Mouse (Mus musculus): ENCODE measurements around the gene Ccdc60. TPM values are rescaled to one million over a fixed set of nuclear protein-coding genes. Genes with fewer than 3 reads are reported as not detected.

Gene Ccdc60
- polyA plus RNA-seq, 1 experiment = 0.07 TPM

GRCm38 (mm10) chr5:116080736-116081135 lies 208.0 kb downstream of the Ccdc60 start:
- Histone ChIP-seq H3K79me3 (ENCODE audit: low read depth) (no peaks in the 10 kb centered on the region), H3K4me3 (ENCODE audit: insufficient read depth, poor library complexity, severe bottlenecking) (no peak overlapping the region), H3K79me2 (ENCODE audit: control insufficient read depth, insufficient read depth) (no peaks in the 10 kb centered on the region), H3K36me3 (ENCODE audit: control insufficient read depth, insufficient read depth) (no peaks in the 10 kb centered on the region), H3K27me3 (ENCODE audit: control insufficient read depth, insufficient read depth, insufficient read length) (peaks cover 9% of the 10 kb centered on the region), H3ac (ENCODE audit: control insufficient read depth, insufficient read length, low read depth) (no peak overlapping the region)
- no peak for TF ChIP-seq MYOG (IDR thresholded peaks at IDR 0.05; ENCODE audit: control insufficient read depth, extremely low read depth, insufficient read length)
- TF ChIP-seq MAX (IDR thresholded peaks at IDR 0.05) = no peak
- TF ChIP-seq CTCF (IDR thresholded peaks at IDR 0.05; ENCODE audit: control insufficient read depth, insufficient read depth, insufficient read length) = no peak
- TF ChIP-seq USF1 (IDR thresholded peaks at IDR 0.05; ENCODE audit: low read depth) = no peak
- TF ChIP-seq CEBPB (IDR thresholded peaks at IDR 0.05; ENCODE audit: low read depth) = no peak
- no peak for TF ChIP-seq MYOD1 (IDR thresholded peaks at IDR 0.05; ENCODE audit: control insufficient read depth, insufficient read length, low read depth)
- TF ChIP-seq FOSL1 (IDR thresholded peaks at IDR 0.05; ENCODE audit: insufficient read depth, low read length, poor library complexity, severe bottlenecking) = no peak

Other genes with a start within 250 kb of the Ccdc60 start
- gene Tmem233, start 205.7 kb downstream of the Ccdc60 start, polyA plus RNA-seq (2012; fragmentation: generic; extraction: Trizol) = not detected
- gene Hspb8, start 133.9 kb upstream of the Ccdc60 start, polyA plus RNA-seq (2012; fragmentation: generic; extraction: Trizol) = 58.6 TPM

Measured in C2C12 (cell line).